Mouse (Mus musculus): ENCODE data around the gene Uprt.

Gene Uprt

GRCm38 (mm10) chrX:104482572-104483443, at the start of gene Uprt:
TSS of gene Uprt (plus strand) at chrX:104482818.
- in situ Hi-C loops (cut with MboI) = no loop called here

- in situ Hi-C loops (cut with MboI) = no loop called here
Measured at GRCm38 (mm10) chrX:104433456-104433855, 49.2 kb upstream of the Uprt start.

GRCm38 (mm10) chrX:104452433-104452832, 30.2 kb upstream of the Uprt start:
- in situ Hi-C loops (cut with MboI) = no loop called here

GRCm38 (mm10) chrX:104461755-104462154, 20.9 kb upstream of the Uprt start:
- in situ Hi-C loops (cut with MboI) = no loop called here

GRCm38 (mm10) chrX:104464376-104464775, 18.2 kb upstream of the Uprt start:
- in situ Hi-C loops (cut with MboI) = no loop called here

GRCm38 (mm10) chrX:104478041-104478440, 4.6 kb upstream of the Uprt start:
- in situ Hi-C loops (cut with MboI) = no loop called here

GRCm38 (mm10) chrX:104483444-104483808, 808 bp downstream of the Uprt start:
- in situ Hi-C loops (cut with MboI) = no loop called here

- in situ Hi-C loops (cut with MboI) = no loop called here
Measured at GRCm38 (mm10) chrX:104485596-104485995, 3.0 kb downstream of the Uprt start.

- in situ Hi-C loops (cut with MboI) = no loop called here
Measured at GRCm38 (mm10) chrX:104488036-104488435, 5.4 kb downstream of the Uprt start.

- in situ Hi-C loops (cut with MboI) = no loop called here
Measured at GRCm38 (mm10) chrX:104488870-104489467, 6.4 kb downstream of the Uprt start.

GRCm38 (mm10) chrX:104489626-104490355, 7.2 kb downstream of the Uprt start:
- in situ Hi-C loops (cut with MboI) = no loop called here

- in situ Hi-C loops (cut with MboI) = no loop called here
Measured at GRCm38 (mm10) chrX:104501765-104502164, 19.1 kb downstream of the Uprt start.

- in situ Hi-C loops (cut with MboI) = no loop called here
Measured at GRCm38 (mm10) chrX:104542635-104543034, 60.0 kb downstream of the Uprt start.

GRCm38 (mm10) chrX:104543919-104544595, 61.4 kb downstream of the Uprt start:
- in situ Hi-C loops (cut with MboI) = no loop called here

- in situ Hi-C loops (cut with MboI) = no loop called here
Measured at GRCm38 (mm10) chrX:104545283-104545682, 62.7 kb downstream of the Uprt start.
